Mouse (Mus musculus) liver (tissue): ENCODE data around the gene Lipt2.
A peak's percentile ranks its signal among the peaks of the same experiment; 100 is the strongest.

Experiments used
- DNase-seq: peaks from one replicate; pipeline ENCODE4 v3.0.0-alpha.2; 2020; ENCODE audit warnings: mixed read lengths

Gene Lipt2

DNA sequence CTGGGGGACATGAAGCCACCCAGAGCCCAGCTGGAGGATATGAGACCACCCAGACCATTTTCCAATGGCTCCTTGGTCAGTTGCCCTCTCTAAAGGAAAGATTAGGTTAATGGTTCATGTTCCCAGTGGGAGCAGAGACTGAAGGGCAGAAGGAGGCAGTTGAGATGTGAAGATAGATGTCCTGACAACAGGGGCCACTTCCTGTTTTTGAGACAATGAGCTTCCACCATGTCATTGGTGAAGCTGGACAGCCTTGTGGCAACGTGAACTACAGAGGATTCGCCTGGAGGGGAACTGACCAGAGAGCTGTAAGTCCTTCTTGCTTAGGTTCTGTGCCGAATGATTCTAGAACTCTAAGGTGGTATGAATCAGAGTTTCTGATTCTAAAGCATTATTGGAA is 17.2 kb downstream of the Lipt2 start, which contains the start of gene Kcne3:
Kcne3 (plus strand) TSS at position 234 of the 400 bp plus-strand sequence.
- DNase-seq = no peak

DNA sequence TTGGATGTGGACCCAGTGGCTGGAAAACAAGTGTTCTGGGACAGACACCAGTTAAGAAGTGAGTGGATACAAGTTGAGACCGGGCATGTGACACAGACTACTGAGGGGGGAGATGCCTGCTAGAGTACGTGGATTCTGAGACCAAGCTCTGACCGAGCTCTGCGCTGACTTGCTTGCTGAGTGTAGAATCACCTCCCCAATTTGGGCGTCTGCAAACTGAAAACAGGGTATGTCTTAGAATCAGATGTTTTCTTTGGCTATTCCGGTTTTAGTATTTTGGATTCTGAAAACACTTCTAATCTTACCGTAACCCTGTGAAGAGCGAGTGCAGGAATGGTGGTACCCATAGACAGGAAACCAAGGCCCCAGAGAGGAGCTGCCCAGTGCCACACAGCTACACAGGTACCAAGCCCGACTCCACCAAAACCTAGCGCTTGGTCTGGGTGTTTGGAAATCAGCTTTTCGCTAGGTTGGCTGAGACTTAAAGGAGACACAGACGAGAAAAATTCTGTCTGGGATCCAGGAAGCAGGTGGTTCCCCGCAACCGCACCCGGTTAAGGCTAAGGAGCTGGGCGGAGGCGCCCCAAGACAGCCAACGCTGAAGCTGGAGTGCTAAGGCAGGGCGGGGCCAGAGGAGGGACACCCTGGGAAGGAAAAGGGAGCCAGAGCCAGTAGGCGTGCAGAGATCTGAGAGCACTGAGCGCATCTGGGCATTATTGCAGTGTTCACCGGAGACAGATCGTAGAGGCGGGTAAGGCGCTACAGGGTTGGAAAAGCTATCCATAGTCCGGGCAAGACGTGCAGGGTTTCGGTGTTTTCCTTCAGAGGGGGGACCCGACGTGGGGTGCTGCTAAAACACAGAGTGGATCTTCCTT is 19.2 kb downstream of the Lipt2 start:
- peak; percentile 72 for DNase-seq

DNA sequence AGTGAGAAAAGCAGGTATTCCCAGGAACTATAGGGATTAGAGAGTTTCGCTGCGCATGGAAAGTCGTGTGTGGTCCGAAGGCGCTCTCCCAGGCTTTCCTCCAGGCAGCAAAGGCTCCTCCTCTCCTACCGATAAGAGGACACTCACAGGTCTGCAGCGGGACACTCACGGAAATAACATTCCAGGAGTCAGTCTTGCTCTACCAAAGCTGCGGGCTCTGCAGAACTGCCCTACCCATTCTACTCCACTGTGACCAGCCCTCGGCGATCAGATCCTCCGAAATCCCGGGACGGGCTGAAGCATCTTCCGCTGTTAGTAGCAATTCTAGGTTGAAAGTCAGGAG is 19.8 kb downstream of the Lipt2 start:
- no peak for DNase-seq

DNA sequence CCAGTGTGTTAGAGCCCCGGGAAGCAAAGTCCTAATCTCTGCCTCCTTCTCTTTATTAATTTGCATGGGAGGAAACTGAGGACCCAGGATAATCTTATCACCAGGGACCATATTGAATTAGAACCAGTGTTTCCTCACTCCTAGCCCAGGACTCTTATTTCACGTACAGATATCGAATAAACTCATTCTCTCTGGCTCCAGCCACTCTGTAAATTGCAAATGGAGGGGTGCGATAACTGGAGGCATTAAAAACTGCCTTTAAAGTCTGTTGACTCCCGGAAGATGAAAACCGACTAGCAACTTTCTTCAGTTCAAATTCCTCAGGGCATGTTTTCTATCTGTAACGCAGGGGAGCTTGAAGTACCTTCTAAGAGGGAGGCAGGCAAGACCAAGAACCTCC is 20.3 kb downstream of the Lipt2 start:
- DNase-seq = no peak

DNA sequence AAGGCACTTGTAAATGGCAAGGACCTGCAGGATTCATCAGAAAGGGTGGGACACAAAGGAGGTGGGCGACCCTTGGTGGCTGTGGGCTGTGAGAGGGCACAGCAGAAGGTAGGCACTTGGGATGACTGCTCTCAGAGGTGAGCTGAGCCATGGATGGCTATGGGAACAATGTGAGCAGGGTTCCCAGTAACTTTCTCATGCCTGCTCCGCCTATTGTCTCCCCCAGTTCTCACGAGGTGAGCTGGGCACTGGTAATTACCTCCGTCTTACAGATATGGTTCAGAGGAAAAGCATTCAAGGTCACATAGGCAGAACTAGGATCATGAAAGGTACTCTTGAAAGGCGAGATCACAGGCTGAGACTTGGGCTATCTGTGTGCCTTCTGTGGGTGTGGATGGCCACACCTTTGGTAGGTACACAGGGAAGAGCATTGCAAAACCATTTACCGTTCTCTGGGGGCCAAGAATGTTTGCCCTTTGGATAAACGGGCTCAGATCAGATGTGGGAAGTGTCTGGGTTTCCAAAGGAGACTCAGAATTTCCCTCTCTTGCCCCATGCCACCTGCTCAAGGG is 20.8 kb downstream of the Lipt2 start:
- no peak for DNase-seq

DNA sequence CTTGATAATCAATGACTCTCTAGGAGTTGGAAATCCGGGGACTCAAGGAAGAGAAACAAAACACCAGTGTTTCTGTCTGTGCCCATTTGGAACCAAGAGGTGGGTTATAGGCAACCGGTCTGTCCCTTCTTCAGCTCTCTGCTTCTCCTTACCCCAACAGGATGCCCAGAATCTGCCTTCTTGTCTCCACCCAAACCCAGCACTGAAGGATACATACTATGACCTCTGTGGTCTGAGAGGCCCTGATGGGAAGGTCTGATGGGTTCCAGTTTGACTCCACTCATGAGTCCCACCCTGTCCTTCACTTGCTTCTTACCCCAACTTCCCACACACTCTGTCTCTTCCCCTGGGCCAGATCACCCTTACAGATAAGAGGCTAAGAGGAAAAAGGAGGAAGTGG is 22.1 kb downstream of the Lipt2 start:
- DNase-seq = no peak

DNA sequence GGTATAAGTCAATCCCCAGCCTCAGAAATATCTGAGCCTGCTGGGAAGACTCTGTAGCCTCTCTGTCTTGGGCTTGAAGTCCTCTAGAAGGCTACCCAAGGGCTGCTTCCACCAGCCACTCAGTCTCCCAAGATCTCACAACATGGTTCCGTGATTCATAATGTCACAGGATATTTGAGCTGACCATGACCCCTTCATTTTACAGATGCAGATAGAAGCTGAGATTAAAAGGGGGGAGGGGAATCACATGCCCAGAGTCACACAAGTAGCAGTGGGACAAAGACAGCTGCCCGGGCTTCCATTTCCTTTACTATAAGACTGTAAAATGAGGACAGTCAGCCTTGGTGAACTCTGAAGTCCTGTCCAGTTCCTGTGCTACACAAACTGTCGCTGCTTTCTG is 22.5 kb downstream of the Lipt2 start:
- DNase-seq = no peak

DNA sequence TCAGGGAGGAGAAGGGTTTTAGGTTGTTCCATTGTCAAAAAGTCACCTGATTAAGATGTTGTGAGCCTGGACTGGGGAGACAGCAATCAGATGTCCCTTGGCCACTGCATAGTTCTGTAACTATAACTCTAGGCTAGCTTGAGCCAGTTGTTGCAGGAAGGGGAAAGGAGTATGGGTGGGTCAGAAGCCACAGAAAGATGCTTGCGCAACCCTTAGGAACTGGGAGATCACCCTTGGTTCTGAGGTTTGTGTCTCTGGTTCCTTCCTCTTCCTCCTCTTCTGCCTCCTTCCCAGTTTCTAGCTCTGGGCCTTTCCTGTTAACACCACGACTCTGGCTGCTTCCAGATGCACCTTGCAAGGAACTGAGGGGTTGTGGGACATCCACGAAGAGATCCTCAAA is 23.3 kb downstream of the Lipt2 start:
- DNase-seq = no peak

DNA sequence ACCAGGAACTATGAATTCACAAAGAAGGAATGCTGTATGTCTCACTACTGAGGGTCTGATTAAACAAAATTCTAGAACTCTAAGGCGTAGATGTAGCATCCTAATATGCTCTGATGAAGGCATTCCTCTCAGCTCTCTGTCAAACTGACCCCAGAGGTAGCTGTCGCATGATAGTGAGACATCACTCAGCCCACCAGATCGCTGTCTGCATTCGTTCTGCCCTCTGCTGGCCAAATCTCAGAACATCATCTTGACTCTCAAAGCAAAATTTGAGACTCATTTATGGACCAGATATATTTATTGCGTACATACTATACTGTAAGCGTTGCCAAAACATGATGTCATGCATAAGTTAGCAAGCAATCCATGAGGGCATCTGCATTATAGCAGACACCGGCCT is 28.5 kb downstream of the Lipt2 start:
- DNase-seq = peak; percentile 31

DNA sequence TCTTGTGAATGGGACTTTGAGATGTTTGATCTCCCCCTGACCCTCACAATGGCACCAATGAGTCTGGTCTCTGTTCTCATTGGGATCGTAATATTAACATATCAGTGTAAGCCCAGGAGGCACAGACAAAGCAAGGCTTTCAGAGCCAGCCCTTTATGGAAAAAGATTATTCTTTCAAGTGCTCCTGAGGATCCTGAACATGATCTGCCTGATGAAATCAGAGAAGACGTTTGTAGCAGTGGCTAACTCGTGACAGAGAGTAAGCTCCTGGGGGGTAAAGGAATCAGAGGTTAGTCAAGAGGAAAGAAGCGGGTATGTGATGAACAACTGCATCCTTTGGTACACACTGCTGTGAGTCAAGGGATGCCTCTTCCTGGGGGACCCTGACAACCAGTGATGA is 31.1 kb downstream of the Lipt2 start:
- DNase-seq = no peak

DNA sequence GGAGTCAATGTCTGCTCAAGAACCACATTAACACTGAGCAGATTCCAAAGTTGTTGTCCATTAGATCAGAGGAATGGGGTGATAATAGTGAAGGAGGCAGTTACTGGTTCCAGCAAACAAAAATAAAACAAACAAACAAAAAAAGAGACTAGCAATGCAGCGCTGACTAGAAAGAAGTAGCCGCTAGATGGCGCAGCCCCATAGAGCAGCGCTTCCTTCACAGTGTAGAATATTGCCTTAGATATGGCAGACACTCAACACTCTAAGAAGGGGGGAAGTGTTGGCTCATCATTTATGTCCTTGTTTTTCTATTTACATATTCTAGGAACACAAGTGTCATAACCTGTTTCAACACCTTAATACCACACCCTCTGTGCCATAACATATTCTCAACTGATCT is 31.7 kb downstream of the Lipt2 start:
- peak; percentile 66 for DNase-seq

DNA sequence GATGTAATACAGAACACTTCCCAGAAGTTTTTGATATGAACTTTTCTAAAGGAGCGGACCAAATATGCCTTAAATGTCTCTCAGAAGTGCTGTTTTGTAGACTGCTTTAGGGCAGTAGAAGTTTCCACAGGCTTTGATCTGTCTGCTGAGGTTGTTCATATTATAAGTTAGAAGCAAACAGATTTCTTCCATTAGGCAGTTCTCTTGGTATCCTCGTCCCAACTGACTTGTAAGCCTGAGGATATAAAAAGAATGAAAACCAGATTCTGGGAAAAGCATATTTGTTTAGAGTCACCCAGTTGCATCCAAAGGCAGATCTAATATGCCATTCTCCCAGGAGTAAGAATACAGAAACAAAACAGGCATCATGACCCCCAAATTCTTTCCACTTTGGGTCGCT is 42.1 kb downstream of the Lipt2 start:
- no peak for DNase-seq

DNA sequence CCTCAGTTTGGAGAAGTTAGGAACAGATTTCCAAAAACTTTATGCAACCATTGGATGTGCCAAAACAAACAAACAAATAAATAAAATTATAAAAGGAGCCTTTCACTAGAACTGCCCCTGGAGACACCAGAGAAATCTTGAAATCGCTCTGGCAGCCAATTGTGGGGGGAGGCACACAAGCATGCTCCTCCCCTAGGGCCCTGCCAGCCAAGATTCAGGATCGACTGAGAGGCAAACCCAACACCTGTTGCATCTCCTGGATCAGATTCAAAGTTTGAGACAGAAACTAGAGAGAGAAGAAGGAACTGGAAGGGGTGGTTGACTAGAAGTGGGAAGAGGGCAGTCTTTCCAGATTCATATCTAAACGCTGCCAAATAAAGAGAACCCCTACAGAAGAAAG is 44.5 kb downstream of the Lipt2 start:
- DNase-seq = no peak

DNA sequence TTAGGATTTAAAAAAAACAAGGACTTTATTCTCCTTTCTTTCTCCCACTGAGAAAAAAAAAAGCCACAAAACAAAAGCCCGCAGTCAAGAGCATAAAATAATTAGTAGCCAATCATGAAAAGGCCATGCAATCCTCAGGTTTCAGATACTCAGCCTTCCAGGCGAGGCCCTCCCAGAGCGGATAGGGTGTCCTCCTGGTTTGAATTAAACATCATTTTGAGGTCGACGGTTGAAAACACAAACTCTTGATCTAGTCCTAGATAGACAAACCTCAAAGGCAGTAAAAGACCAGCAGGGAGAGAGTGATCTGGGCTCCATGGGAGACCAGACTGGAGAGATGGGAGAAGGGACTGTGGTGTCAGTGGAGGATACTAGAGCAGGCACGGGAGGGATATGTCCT is 45.8 kb downstream of the Lipt2 start:
- DNase-seq = no peak

DNA sequence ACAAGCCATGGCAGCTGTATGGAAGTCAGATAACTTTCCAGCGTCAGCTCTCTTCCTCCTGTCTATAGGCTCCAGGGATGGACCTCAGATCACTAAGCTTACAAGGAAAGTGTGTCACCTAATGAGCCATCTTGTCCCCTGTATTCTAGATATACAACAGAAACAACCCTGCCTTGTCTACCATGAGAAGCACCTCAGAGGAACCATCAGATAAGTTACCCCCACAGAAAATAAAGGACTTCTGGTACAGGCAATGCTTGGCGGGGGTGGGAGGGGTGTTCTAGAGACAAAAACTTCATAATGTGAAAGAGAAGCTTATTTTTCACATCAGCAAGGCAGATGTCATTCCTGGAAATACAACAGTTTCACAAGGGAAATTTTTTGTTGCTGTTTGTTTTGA is 47.1 kb downstream of the Lipt2 start:
- no peak for DNase-seq

DNA sequence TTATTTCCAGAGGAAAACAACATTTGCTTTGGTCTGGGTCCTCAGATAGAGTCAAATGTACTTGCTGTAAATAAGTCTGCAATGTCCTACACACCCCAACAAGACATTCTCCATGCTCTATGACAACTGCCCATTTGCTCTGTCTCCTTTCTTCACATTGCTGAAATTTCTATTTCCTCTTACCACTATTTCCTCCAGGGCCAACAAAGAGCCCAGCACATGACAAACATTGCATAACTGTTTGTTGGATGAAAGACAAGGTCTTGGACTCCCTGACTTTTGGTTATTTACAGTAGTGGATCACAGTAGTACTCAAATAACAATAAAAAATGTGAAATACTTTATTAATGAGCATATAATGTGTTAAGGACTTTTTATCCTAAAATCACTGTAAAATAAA is 48.8 kb downstream of the Lipt2 start:
- no peak for DNase-seq
